Mouse (Mus musculus) neural tube, embryonic 13.5 days (tissue): ENCODE data around the gene Wasf2. TPM values are rescaled to one million over a fixed set of nuclear protein-coding genes. Genes with fewer than 3 reads are reported as not detected.

ENCODE experiments used
- ATAC-seq: fragments of 200-750 bp; cut with Nextera tagmentation; 2 replicates; pipeline ENCODE4 v1.8.0; 2017; ENCODE audit warnings: low read depth, mild to moderate bottlenecking, moderate TSS enrichment, moderate library complexity
- H3K27ac ChIP-seq: fragments of 300-500 bp; sonication (generic); replicated peaks from 2 replicates; pipeline ENCODE4 v1.5.1; 2015; ENCODE audit warnings: moderate library complexity, mild to moderate bottlenecking, inconsistent platforms
- H3K27me3 ChIP-seq: fragments of 300-500 bp; sonication (generic); 2 replicates; pipeline ENCODE4 v1.6.1; 2015; ENCODE audit warnings: mild to moderate bottlenecking, inconsistent platforms
- H3K36me3 ChIP-seq: fragments of 300-500 bp; sonication (generic); 2 replicates; pipeline ENCODE4 v1.6.1; 2015; ENCODE audit warnings: mild to moderate bottlenecking, inconsistent platforms
- H3K4me1 ChIP-seq: fragments of 300-500 bp; sonication (generic); replicated peaks from 2 replicates; pipeline ENCODE4 v1.6.1; 2015; ENCODE audit warnings: inconsistent platforms
- H3K4me2 ChIP-seq: fragments of 300-500 bp; sonication (generic); 2 replicates; pipeline ENCODE4 v1.6.1; 2015; ENCODE audit warnings: inconsistent platforms, mild to moderate bottlenecking, moderate library complexity
- H3K4me3 ChIP-seq: fragments of 300-500 bp; sonication (generic); 2 replicates; pipeline ENCODE4 v1.5.1; 2015; ENCODE audit warnings: mild to moderate bottlenecking, inconsistent platforms
- H3K9ac ChIP-seq: fragments of 300-500 bp; sonication (generic); 2 replicates; pipeline ENCODE4 v1.6.1; 2015; ENCODE audit warnings: moderate library complexity, mild to moderate bottlenecking, inconsistent platforms
- H3K9me3 ChIP-seq: fragments of 300-500 bp; sonication (generic); 2 replicates; pipeline ENCODE4 v1.6.1; 2016; ENCODE audit warnings: inconsistent platforms
- WGBS: fragments of 180-500 bp; shearing (Covaris S2); methylation state at CpG from one replicate; pipeline ENCODE4 v1.1.7; 2015; 5-methylcytosine and 5-hydroxymethylcytosine counted together
- polyA plus RNA-seq: library from polyadenylated mRNA; unstranded; fragments of >200 nt; fragmentation: Nextera tagmentation; extraction: Ambion mirVana; gene quantifications from 2 replicates; pipeline ENCODE4 v1.2.1, GENCODE M21; 2015

Wasf2 gene
- polyA plus RNA-seq, 1 experiment from 2014 or later: 36.5 TPM

DNA sequence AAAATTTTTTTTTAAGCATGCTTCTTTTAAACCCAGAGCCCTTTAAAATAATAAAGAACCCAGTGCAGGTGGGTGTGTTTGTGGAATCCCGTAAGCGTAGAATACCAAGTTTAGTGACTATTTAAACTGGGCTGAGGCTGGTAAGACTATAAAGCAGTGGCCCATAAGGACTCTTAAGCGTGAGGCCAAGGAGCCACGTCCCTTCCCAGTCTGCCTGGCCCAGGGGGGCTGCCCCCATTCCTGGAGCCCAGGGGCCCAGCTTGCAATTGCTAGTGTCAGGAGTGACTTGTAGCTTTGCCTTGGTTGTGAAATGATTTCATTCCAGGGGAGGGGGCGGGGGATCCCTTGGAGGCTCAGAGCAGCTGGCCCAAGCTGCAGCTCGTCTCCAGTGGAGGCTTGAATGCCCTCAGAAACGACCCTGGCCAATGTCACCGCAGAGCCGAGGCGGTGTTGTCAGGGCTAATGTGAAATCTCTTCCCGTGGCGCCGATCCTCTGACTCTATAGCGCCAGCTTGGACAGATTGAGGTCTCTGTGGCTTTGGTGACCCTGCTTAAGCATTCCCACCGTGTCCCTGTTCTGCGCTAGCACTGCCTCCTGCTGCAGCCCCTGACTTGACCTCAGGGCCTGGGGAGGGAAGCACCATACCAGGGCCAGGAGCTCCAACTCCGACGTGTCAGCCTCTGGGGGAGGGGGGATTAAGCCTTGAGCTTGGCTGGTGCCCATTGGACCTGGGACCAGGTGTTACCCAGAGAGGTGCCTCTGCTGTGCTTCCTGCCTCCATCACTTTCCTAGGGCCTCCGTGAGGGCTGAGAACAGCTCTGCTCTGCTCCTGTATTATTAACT is 68.3 kb downstream of the Wasf2 start:
- Histone ChIP-seq H3K4me1 (peaks cover 57% of the 10 kb centered on the region), H3K27ac (peak overlapping the region; percentile 89), H3K4me2 (no peak overlapping the region), H3K27me3 (no peaks in the 10 kb centered on the region), H3K4me3 (no peak overlapping the region), H3K9me3 (no peaks in the 10 kb centered on the region), H3K36me3 (peaks cover 28% of the 10 kb centered on the region), H3K9ac (peak overlapping the region; percentile 57)
- WGBS: 11% methylated on average over 19 of the region's 19 CpGs
- peak; percentile 9; the same call in 1 of the 2 replicates for ATAC-seq

DNA sequence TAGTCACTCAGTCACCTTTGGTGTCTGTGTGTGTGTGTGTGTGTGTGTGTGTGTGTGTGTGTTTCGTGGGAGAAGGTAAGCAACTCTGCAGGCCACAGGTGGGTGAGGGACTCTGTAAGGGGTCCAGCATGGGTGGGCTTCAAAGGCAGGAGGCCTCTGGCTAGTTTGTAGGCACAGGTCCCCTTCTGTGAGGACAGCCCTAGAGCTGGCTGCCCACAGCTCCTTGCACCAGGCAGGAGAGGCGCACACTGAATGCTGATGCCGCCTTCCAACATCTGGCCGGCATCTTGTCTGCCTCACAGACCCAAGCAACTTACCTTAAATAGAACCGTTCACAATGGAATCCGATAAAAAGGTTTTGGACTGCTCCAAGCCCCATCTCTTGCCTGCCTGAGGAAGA is 69.4 kb downstream of the Wasf2 start:
- no peak overlapping the region for H3K9ac ChIP-seq
- H3K9me3 ChIP-seq: no peaks in the 10 kb centered on the region
- no peaks in the 10 kb centered on the region for H3K27me3 ChIP-seq
- peaks cover 22% of the 10 kb centered on the region for H3K36me3 ChIP-seq
- no peak overlapping the region for H3K4me3 ChIP-seq
- peaks cover 67% of the 10 kb centered on the region for H3K4me1 ChIP-seq
- no peak for ATAC-seq
- H3K27ac ChIP-seq: no peak overlapping the region
- H3K4me2 ChIP-seq: no peak overlapping the region
- WGBS: 74% methylated on average over 6 of the region's 6 CpGs

DNA sequence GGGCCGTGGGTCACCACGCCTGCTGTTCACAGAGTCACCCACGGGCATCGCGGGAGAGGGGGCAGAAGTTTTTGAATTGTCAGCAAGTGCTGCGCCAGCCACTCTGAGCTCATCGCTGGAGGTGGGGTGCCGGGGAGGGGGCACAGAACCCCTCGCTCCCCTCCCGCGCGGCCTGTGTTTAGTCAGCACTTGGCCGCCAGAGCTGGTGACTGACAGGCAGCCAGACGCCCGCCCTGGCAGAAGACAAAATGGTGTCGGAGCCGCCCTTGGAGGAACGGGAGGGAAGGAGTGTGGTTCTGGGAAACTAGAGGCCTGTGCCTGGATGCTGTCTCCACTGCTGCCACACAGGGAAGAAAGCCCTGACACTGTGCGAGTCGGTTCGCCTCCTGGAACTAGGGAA is 70.0 kb downstream of the Wasf2 start:
- H3K27me3 ChIP-seq: no peaks in the 10 kb centered on the region
- peaks cover 70% of the 10 kb centered on the region for H3K4me1 ChIP-seq
- H3K4me2 ChIP-seq: no peak overlapping the region
- H3K4me3 ChIP-seq: no peak overlapping the region
- WGBS: 48% methylated on average over 21 of the region's 21 CpGs
- H3K36me3 ChIP-seq: peaks cover 18% of the 10 kb centered on the region
- ATAC-seq: no peak
- peak overlapping the region; percentile 62 for H3K27ac ChIP-seq
- no peaks in the 10 kb centered on the region for H3K9me3 ChIP-seq
- H3K9ac ChIP-seq: 0 out of 2 replicates have a peak overlapping the region, but pooled peaks have one; percentile 23

DNA sequence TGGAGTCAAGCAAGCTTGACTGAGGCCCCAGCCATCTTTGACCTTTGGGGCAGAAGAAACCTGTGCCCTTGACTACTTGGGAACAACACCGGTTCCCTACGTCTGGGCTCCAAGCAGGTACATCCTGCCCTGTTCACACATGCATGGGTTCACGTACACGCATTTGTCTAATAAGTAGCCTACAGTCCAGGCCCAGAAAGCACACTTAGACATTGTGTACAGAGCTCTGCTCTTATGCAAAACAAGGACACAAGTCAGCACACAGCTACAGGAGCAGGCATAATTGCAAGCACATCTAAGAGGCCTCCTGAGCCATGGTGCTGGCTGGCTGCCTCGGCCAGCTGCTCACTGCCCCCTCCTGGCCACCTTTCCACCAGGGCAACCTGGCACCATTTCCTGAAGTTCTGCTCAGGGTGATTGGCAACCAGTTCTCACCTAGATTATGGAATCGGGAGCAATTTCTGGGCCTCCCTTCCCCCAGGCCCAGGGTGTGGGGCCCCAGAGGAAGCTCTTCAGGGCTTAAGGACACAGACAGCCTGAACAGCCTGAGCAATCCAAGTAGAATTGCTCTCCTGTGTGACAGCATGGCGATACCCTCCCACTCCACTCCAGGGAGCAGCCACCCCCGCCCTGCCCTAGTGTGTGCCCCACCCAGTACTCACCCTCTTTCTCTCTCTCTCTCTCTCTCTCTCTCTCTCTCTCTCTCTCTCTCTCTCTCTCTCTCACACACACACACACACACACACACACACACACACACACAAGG is 70.9 kb downstream of the Wasf2 start:
- H3K9ac ChIP-seq: 0 out of 2 replicates have a peak overlapping the region, but pooled peaks have one; percentile 23
- H3K9me3 ChIP-seq: no peaks in the 10 kb centered on the region
- ATAC-seq: no peak
- H3K4me1 ChIP-seq: peaks cover 68% of the 10 kb centered on the region
- no peak overlapping the region for H3K4me3 ChIP-seq
- H3K27me3 ChIP-seq: no peaks in the 10 kb centered on the region
- peak overlapping the region; percentile 62 for H3K27ac ChIP-seq
- WGBS: 67% methylated on average over 8 of the region's 8 CpGs
- H3K4me2 ChIP-seq: no peak overlapping the region
- peaks cover 9% of the 10 kb centered on the region for H3K36me3 ChIP-seq

DNA sequence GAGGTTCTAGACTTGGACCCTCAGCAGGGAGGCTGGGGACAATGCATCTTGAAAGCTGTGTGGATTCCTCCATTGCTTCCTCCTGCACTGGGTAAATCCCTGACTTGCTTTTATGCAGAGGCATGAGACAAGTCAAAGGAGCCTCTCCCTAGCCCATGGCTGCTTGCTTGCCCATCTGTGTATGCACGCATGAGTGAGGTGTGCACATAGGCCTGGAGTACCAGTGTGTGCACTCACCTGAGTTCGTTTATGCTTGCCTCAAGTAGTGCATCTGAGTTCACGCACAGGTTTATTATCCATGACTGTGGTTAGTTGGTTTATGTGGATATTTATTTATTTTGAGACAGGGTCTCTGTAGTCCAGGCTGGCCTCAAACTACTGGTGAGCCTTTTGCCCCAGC is 71.9 kb downstream of the Wasf2 start:
- H3K27ac ChIP-seq: no peak overlapping the region
- H3K36me3 ChIP-seq: no peaks in the 10 kb centered on the region
- WGBS: 91% methylated on average over 3 of the region's 3 CpGs
- H3K27me3 ChIP-seq: no peaks in the 10 kb centered on the region
- no peak overlapping the region for H3K9ac ChIP-seq
- ATAC-seq: no peak
- no peaks in the 10 kb centered on the region for H3K9me3 ChIP-seq
- H3K4me3 ChIP-seq: no peak overlapping the region
- peaks cover 57% of the 10 kb centered on the region for H3K4me1 ChIP-seq
- no peak overlapping the region for H3K4me2 ChIP-seq

DNA sequence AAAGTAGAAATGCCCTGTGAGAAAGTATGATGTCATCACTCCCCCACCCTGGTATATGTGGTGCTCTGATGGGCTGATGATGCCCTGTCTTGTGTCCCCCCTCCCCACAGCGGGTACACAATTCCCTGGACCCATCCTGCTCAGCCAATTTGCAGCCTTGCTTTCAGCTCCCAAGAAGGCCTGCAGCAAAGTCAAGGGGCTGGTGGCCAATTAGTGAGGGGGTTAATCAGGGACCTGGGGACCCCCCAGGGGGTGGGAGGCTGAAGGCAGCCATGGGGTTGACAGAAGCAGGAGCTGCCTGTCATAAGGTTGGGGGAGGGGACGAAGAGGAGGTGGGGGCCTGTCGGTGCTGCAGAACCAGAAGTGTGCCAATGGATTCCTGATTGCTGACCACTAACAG is 73.3 kb downstream of the Wasf2 start:
- no peak for ATAC-seq
- H3K27ac ChIP-seq: 0 out of 2 replicates have a peak overlapping the region, but pooled peaks have one; percentile 18
- WGBS: 77% methylated on average over 3 of the region's 3 CpGs

DNA sequence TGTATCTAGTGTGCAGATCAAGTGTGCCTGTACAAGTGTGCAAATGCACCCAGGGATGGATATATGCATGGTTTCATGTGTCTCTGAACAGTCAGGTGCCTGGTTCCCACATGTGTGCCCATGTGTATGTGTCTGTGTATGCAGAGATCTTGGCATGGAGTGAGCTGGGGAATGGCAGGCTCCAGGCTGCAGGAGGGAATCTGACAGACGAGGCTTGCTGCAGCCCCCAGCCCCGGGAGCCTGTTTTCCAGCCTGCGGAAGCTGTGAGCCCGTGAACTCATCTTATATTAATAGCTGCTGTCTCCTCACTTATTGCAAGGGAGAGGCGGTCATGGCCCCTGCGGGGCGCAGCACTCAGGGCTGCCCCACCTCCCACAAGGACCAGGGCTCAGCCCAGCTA is 74.1 kb downstream of the Wasf2 start:
- H3K9me3 ChIP-seq: no peaks in the 10 kb centered on the region
- peak overlapping the region; percentile 71 for H3K27ac ChIP-seq
- H3K4me2 ChIP-seq: no peak overlapping the region
- H3K9ac ChIP-seq: peak overlapping the region; percentile 26; the same call in 1 of the 2 replicates
- ATAC-seq: no peak
- H3K27me3 ChIP-seq: 0 out of 2 replicates have a peak, but pooled peaks cover 6% of the 10 kb centered on the region
- H3K36me3 ChIP-seq: no peaks in the 10 kb centered on the region
- H3K4me3 ChIP-seq: no peak overlapping the region
- H3K4me1 ChIP-seq: peaks cover 37% of the 10 kb centered on the region
- WGBS: 27% methylated on average over 7 of the region's 7 CpGs

More for the DNA sequence above, 73.3 kb downstream of the Wasf2 start:
- Histone ChIP-seq H3K4me3 (no peak overlapping the region), H3K27me3 (0 out of 2 replicates have a peak, but pooled peaks cover 6% of the 10 kb centered on the region), H3K4me1 (peaks cover 44% of the 10 kb centered on the region), H3K9ac (no peak overlapping the region; the same call in 1 of the 2 replicates), H3K4me2 (no peak overlapping the region), H3K9me3 (no peaks in the 10 kb centered on the region), H3K36me3 (no peaks in the 10 kb centered on the region)

DNA sequence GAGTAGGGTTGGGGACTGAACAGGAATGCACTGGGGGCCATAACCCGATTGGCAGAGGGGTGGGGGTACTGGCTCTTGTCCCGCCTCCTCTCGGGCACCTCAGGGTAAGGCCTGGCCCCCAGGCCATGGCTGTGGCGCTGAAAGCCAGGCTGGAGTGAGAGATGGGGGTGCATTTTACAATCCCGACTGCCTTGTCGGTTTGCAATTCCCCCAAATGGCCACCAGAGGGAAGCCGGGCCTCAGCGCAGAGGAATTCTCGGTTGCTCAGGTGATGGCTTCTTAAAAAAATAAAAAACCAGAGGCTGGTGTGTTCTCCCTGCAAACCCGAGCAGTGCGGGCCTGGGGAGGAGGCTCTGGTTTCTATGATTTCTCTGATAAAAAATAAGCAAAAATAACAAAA is 79.1 kb downstream of the Wasf2 start:
- Histone ChIP-seq H3K4me2 (no peak overlapping the region), H3K27me3 (peaks cover 47% of the 10 kb centered on the region), H3K4me3 (no peak overlapping the region), H3K27ac (no peak overlapping the region), H3K9me3 (no peaks in the 10 kb centered on the region), H3K9ac (no peak overlapping the region), H3K4me1 (peaks cover 33% of the 10 kb centered on the region), H3K36me3 (no peaks in the 10 kb centered on the region)
- no peak for ATAC-seq
- 5% methylated on average over 11 of the region's 11 CpGs for WGBS

DNA sequence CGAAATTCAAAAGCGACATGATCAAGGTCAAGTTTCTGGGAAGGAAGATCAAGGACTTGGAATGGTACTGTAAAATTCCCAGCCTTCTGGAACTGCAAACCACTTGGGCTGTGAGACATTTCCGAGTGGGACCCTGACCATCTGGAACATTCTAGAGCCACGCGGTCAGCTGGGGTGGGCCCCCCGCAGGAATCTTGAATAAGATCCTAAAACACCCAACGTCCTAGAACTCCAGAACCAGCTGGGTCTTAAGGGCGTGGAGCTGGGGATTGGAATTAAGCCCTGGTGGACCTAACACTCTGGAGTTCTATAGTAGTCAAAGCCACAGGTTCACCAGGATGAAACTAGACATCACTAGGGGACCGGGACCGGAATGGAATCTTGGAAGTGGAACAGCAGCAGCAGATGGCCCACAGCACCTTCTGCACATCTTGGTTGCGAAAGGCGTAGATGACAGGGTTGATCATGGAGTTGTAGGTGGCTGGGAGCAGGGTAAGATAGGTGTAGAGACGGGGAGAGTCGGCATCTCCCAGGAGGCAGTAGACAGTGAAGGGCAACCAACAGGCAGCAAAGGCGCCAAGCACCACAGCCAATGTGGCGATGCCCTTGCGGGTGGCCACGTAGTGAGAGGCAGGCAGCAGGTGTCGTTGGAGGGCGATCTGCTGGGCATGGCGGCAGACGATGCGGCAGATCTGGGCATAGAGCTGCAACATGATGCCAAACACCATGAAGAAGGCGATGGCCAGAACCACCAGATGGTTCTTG is 79.9 kb downstream of the Wasf2 start:
- no peaks in the 10 kb centered on the region for H3K9me3 ChIP-seq
- H3K4me2 ChIP-seq: no peak overlapping the region
- peaks cover 56% of the 10 kb centered on the region for H3K27me3 ChIP-seq
- H3K27ac ChIP-seq: no peak overlapping the region
- no peaks in the 10 kb centered on the region for H3K36me3 ChIP-seq
- peaks cover 26% of the 10 kb centered on the region for H3K4me1 ChIP-seq
- WGBS: 91% methylated on average over 24 of the region's 24 CpGs
- ATAC-seq: no peak
- no peak overlapping the region for H3K4me3 ChIP-seq
- H3K9ac ChIP-seq: no peak overlapping the region

DNA sequence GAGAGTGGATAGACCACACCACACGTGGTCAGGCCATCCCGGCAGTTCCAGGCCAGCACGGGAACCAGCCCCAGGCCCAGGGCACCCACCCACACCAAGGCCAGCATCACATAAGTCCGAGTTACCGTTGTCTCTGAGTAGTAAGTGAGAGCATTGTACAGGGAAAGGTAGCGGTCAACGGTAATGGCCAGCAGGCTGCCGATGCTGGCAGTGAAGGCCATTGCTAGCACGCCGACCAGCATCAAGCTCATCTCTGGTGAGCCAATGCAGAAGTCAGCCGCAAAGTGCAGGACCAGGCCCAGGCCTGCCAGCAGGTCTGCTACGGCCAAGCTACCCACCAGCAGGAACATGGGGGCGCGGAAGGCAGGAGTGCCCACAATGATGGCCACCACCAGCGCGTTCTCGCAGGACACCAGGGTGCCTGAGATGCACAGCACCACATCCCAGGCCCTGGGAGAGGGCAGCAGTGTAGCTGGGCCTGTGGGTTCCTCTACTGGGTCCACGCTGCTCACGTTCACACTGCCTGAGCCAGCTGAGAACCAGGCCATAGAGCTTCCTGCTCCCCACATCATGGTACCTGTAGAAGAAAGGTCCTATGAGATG is 80.6 kb downstream of the Wasf2 start:
- Histone ChIP-seq H3K4me2 (no peak overlapping the region), H3K36me3 (no peaks in the 10 kb centered on the region), H3K4me3 (no peak overlapping the region), H3K27me3 (peaks cover 62% of the 10 kb centered on the region), H3K9ac (no peak overlapping the region), H3K4me1 (peaks cover 26% of the 10 kb centered on the region), H3K27ac (no peak overlapping the region), H3K9me3 (no peaks in the 10 kb centered on the region)
- 92% methylated on average over 19 of the region's 19 CpGs for WGBS
- no peak for ATAC-seq

DNA sequence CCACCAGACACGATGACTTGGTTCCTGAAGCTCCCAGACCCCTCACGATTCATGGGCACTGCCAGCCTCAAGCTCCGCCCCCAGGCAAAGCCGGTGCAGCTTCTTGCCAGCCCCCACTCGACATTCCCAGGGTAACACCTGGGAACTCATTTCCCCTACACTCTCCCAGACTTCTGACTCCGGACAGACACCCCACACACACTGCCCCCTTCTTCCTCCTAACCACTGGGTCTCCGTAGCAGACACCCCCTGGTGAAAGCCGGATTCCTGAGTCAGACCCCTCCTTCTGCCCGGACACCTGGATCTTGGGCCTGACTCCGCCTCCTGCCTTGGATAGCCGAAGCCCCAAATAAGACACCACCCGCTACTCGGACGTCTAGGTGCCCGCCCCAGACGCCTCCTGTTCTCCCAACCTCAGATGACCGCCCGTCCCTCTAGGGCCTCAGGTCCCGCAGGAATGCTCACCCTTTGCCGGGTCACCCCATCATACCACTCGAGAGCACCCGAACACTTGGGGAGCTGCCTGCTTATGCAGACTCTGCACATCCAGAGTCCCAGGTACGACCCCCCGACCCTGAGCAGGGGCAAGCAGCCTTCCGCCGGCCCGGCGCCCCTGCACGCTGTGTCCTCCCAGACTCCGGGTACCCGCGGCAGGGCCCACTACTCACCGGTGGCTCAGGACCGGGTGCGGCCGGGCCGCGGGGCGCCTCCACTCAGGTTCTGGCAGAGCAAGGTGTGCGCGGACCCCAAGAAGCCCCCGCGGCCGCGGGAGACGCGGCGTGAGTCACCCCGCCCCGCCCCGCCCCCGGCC is 81.7 kb downstream of the Wasf2 start, which contains the start of the genes Cd164l2 and Gpr3:
Gene Cd164l2, plus strand, starts transcription at position 381 of the 811 bp plus-strand sequence.
Gene Gpr3, minus strand, starts transcription at position 786 of the 811 bp plus-strand sequence.
- H3K36me3 ChIP-seq: no peaks in the 10 kb centered on the region
- H3K27me3 ChIP-seq: peaks cover 62% of the 10 kb centered on the region
- ATAC-seq: peak; percentile 57
- H3K4me1 ChIP-seq: peaks cover 26% of the 10 kb centered on the region
- H3K4me3 ChIP-seq: peak within 1 kb of the TSS; percentile 59
- H3K4me2 ChIP-seq: peak within 1 kb of the TSS; percentile 85
- no peak within 1 kb of the TSS for H3K27ac ChIP-seq
- no peaks in the 10 kb centered on the region for H3K9me3 ChIP-seq
- 1% methylated on average over 52 of the region's 52 CpGs for whole genome bisulfite sequencing
- peak within 1 kb of the TSS; percentile 71 for H3K9ac ChIP-seq
